Mouse (Mus musculus) lung, embryonic 15.5 days (tissue): ENCODE measurements at regions not wholly inside any gene's neighbourhood (a gene's known extent, or its start where the extent isn't known, plus 50 kb on each side); places are given as distances from the start of the nearest gene placed in this dataset.

ENCODE experiments used
- ATAC-seq: fragments of 200-750 bp; cut with Nextera tagmentation; 2 replicates; pipeline ENCODE4 v1.8.0; 2017; ENCODE audit warnings: moderate number of reproducible peaks, borderline replicate concordance; ENCODE audit not compliant: low FRiP score, low TSS enrichment; ENCODE audit errors: extremely low read depth
- H3K27ac ChIP-seq: fragments of 300-500 bp; sonication (generic); 2 replicates; pipeline ENCODE4 v1.5.1; 2015; ENCODE audit warnings: moderate library complexity, mild to moderate bottlenecking, inconsistent platforms
- H3K27me3 ChIP-seq: fragments of 300-500 bp; sonication (generic); 2 replicates; pipeline ENCODE4 v1.6.1; 2015; ENCODE audit warnings: inconsistent platforms
- H3K36me3 ChIP-seq: fragments of 300-500 bp; sonication (generic); 2 replicates; pipeline ENCODE4 v1.6.1; 2015; ENCODE audit warnings: inconsistent platforms
- H3K4me1 ChIP-seq: fragments of 300-500 bp; sonication (generic); 2 replicates; pipeline ENCODE4 v1.6.1; 2015; ENCODE audit warnings: inconsistent platforms
- H3K4me2 ChIP-seq: fragments of 300-500 bp; sonication (generic); 2 replicates; pipeline ENCODE4 v1.6.1; 2015; ENCODE audit warnings: inconsistent platforms, mild to moderate bottlenecking, moderate library complexity
- H3K4me3 ChIP-seq: fragments of 300-500 bp; sonication (generic); 2 replicates; pipeline ENCODE4 v1.5.1; 2015; ENCODE audit warnings: mild to moderate bottlenecking, inconsistent platforms
- H3K9ac ChIP-seq: fragments of 300-500 bp; sonication (generic); 2 replicates; pipeline ENCODE4 v1.6.1; 2015; ENCODE audit warnings: inconsistent platforms
- H3K9me3 ChIP-seq: fragments of 300-500 bp; sonication (generic); 2 replicates; pipeline ENCODE4 v1.6.1; 2016; ENCODE audit warnings: inconsistent platforms
- WGBS: fragments of 180-500 bp; shearing (Covaris S2); methylation state at CpG from one replicate; pipeline ENCODE4 v1.1.7; 2015; 5-methylcytosine and 5-hydroxymethylcytosine counted together

DNA sequence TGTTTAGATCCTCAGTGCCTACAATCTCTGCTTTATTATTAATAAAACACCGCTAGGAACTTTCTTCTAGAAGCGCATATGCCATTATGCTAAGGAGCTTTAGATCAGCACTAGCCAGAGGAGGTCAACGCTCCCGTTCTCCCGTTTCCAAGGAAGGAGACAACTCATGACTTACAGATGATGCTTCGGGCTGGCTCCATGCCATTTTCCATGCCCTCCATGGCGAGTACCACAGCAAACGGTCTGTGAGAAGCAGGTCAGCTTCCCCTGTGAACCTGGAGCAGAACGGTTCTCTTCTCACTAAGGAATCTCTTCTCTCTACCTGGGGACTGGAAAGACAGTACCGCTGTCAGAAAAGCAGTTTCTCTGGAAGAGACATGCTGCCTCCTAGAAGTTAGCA, 559.8 kb downstream of the Tox3 start:
- peaks cover 27% of the 10 kb centered on the region for H3K27me3 ChIP-seq
- WGBS = 65% methylated on average over 10 of the region's 10 CpGs

DNA sequence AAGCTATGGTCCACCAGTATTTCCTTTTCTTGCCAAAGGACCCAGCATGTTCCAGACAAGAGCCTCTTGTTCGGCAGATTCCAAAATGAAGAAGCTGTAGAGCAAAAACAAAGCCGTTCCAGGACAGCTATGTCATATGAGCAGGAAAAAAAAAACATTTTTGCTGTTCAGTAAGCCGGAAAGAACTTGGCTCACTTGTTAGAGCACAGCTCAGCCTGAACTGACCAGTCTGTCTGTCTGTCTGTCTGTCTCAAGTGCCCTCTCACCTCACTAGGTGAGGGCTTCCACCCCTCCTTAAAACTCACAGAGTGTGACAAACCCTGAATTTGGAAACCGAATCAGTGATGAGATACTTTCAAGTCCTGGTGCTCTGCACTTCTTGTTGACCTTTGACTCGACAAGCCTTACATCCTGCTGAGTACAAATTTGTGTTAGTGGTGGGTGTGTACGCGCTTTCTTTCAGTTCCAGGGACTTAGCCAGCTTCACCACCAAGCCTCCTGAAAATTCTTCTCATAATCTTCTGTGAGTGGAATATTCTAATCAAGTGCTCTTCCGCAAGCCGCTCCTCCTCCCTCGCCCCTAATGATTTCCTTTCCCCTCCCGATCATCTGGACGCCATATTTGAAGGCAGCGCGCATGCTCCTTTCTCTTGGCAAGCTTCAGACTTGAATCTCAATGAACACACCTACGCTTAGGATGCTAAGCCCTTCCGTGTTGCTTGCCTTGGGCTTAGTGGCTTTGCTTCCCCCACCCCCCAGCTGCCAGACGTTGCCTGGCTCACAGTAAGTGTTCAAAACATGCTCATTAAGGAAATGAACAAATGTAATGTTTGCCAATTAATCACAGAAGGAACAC, 560.9 kb downstream of the Tox3 start:
- Histone ChIP-seq H3K36me3 (no peaks in the 10 kb centered on the region), H3K4me3 (no peak overlapping the region), H3K27ac (no peak overlapping the region), H3K27me3 (peaks cover 31% of the 10 kb centered on the region), H3K4me2 (no peak overlapping the region), H3K9ac (no peak overlapping the region), H3K4me1 (no peaks in the 10 kb centered on the region), H3K9me3 (no peaks in the 10 kb centered on the region)
- WGBS = 56% methylated on average over 17 of the region's 17 CpGs
- no peak for ATAC-seq

More for the DNA sequence above, 559.8 kb downstream of the Tox3 start:
- no peak for ATAC-seq
- no peak overlapping the region for H3K4me2 ChIP-seq
- no peaks in the 10 kb centered on the region for H3K9me3 ChIP-seq
- no peak overlapping the region for H3K9ac ChIP-seq
- H3K4me3 ChIP-seq = no peak overlapping the region
- no peaks in the 10 kb centered on the region for H3K4me1 ChIP-seq
- H3K36me3 ChIP-seq = no peaks in the 10 kb centered on the region
- H3K27ac ChIP-seq = no peak overlapping the region

DNA sequence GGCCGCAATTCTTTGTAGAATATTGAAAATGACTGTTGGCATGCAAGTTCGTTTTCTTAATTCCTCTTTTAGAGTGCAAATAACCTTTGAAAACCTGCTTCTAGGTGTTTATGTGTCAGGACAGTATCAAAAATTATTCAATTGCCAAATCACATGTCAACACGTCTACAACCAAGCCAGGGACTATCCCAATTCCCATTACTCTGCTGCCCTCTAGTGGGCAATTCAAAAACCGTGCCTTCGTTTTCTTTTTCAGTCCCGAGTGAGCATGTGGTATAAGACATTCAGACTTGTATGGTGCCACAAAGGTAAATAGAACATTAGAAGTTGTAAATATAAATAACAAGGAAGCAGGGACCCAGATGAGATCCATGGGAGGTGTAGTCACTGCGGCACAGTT, 563.1 kb downstream of the Tox3 start:
- no peak overlapping the region for H3K9ac ChIP-seq
- no peaks in the 10 kb centered on the region for H3K9me3 ChIP-seq
- H3K4me1 ChIP-seq = no peaks in the 10 kb centered on the region
- H3K4me2 ChIP-seq = no peak overlapping the region
- 14% methylated on average over 7 of the region's 7 CpGs for WGBS
- ATAC-seq = peak; percentile 42; the same call in 1 of the 2 replicates
- peaks cover 31% of the 10 kb centered on the region for H3K27me3 ChIP-seq
- no peak overlapping the region for H3K4me3 ChIP-seq
- no peak overlapping the region for H3K27ac ChIP-seq
- no peaks in the 10 kb centered on the region for H3K36me3 ChIP-seq

DNA sequence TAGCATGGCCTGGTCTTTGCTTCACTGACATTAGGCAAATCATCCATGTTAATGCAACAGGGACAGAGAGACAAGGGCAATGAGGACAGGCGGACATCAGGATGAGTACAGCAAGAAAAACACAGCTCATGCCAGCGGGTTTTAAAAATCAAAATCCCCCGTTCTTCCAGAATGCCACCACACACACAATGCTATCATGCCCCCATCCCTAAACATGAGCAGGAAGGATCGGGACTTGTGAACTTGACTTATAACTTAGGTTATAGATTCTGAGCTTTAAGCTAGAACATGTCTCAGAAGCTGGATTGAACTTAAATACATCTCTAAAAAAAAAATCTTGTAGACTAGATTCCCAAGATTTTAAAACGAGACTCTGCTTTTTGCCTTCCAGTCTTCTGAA, 564.8 kb downstream of the Tox3 start:
- H3K27me3 ChIP-seq = peaks cover 31% of the 10 kb centered on the region
- no peak overlapping the region for H3K4me3 ChIP-seq
- no peaks in the 10 kb centered on the region for H3K4me1 ChIP-seq
- no peak for ATAC-seq
- H3K36me3 ChIP-seq = no peaks in the 10 kb centered on the region
- H3K4me2 ChIP-seq = no peak overlapping the region
- 73% methylated on average over 5 of the region's 5 CpGs for WGBS
- no peaks in the 10 kb centered on the region for H3K9me3 ChIP-seq
- H3K9ac ChIP-seq = no peak overlapping the region
- no peak overlapping the region for H3K27ac ChIP-seq

DNA sequence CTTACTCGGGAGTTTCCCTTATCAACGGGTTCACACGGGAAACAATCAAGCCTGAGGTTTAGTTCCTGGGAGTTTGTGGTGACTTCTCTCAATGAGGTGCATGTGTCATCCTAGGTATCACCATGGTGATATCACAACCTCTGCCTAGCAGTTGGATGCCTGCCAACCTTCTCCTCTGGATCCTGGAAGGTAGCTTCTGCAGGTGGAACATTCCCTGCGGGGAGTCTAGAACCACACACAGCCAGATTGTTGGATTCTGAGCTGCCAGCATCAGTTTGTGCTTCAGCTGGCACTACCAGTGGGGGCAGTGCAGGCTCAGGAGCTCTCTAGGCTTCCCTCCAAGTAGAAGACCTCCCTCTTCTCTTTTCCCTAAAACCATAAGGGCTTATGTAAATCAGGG, 581.8 kb downstream of the Tox3 start:
- Histone ChIP-seq H3K4me1 (no peaks in the 10 kb centered on the region), H3K27ac (no peak overlapping the region), H3K9ac (no peak overlapping the region), H3K36me3 (no peaks in the 10 kb centered on the region), H3K27me3 (no peaks in the 10 kb centered on the region), H3K4me3 (no peak overlapping the region), H3K4me2 (no peak overlapping the region), H3K9me3 (no peaks in the 10 kb centered on the region)
- ATAC-seq = no peak
- 46% methylated on average over 4 of the region's 4 CpGs for WGBS

DNA sequence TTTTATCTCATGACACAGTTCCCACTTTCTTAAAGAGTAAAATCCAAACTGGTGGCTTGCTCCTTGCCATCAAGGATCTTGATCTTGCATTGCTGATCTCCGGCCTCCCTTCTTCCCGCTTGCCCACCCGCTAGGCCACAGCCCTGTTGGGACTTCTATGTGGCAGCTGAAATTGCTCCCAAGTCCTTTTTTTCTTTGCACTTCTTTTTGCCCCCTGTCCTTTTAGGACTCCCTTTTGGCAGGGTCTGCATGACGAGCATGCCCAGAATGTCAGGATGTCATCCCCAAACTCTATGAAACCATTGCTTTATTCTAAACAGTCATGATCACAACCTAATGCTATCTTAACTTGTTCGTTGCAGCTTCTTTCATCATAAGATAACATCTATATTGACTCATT, 588.6 kb downstream of the Tox3 start:
- Histone ChIP-seq H3K4me2 (no peak overlapping the region), H3K9me3 (no peaks in the 10 kb centered on the region), H3K4me1 (no peaks in the 10 kb centered on the region), H3K27ac (no peak overlapping the region), H3K9ac (no peak overlapping the region), H3K36me3 (no peaks in the 10 kb centered on the region), H3K4me3 (no peak overlapping the region), H3K27me3 (no peaks in the 10 kb centered on the region)
- 75% methylated on average over 5 of the region's 5 CpGs for WGBS
- no peak for ATAC-seq

DNA sequence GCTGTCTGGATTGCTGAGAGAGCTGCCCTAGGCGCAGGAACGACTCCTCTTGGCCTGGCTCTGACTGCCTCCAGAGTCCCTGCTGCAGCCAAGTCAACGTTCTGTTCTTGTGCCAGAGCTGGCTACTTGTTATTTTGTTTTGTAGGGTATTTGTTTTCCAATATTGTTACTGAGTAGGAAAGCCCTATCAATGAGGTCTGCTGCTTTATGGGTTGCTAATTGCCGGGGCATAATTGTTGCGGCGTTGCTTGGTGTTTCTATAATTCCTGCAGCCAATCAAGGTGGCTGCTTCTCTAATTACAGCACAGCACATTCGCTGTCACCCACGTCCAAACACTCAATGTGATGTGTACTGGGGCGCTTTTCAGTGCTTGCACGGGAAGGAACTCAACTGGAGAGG, 589.4 kb downstream of the Tox3 start:
- Histone ChIP-seq H3K4me2 (no peak overlapping the region), H3K27ac (no peak overlapping the region), H3K36me3 (no peaks in the 10 kb centered on the region), H3K9ac (no peak overlapping the region), H3K27me3 (no peaks in the 10 kb centered on the region), H3K9me3 (no peaks in the 10 kb centered on the region), H3K4me3 (no peak overlapping the region), H3K4me1 (no peaks in the 10 kb centered on the region)
- ATAC-seq = no peak
- 59% methylated on average over 10 of the region's 10 CpGs for WGBS

DNA sequence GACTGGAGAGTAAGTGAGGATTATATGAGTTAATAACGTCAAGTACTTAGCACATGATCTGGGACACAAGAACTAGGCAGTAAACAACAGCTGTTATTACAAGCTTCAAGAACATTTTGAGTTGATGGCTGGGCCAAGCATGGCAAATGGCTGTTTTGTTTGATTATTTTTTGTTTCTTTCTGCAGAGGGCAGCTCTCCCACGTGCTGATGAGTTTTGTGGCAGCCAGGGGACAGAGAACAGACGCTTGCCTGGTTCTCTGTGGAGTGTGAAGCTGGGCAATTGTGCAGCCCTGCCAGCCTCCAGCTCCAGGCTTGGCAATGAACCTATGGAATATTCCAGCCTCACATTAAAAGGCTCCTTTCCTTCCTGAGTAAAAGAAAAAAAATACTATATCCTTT, 592.2 kb downstream of the Tox3 start:
- no peak overlapping the region for H3K4me2 ChIP-seq
- H3K4me1 ChIP-seq = no peaks in the 10 kb centered on the region
- H3K4me3 ChIP-seq = no peak overlapping the region
- no peaks in the 10 kb centered on the region for H3K9me3 ChIP-seq
- H3K9ac ChIP-seq = no peak overlapping the region
- WGBS = 43% methylated on average over 3 of the region's 3 CpGs
- H3K27ac ChIP-seq = no peak overlapping the region
- H3K36me3 ChIP-seq = no peaks in the 10 kb centered on the region
- ATAC-seq = no peak
- no peaks in the 10 kb centered on the region for H3K27me3 ChIP-seq

DNA sequence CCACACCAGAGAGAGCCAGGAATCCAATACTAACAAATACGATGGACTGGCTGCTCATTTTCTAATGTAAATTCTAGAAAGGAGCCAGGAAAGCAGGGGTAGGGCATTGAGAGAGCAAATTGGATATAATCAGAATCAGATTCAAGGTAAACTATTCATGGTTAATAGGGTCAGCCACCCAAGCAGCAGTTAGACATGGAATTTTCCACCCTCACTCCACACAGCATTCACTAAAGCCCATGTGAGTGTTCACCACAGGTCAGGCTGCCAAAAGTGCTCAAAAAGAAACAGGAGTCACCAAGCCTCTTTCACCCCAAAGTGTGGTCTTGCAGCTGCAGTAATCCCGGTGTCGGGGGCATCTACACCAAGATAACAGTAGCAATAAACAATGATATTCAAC, 596.9 kb downstream of the Tox3 start:
- Histone ChIP-seq H3K4me3 (no peak overlapping the region), H3K4me2 (no peak overlapping the region), H3K9ac (no peak overlapping the region), H3K36me3 (no peaks in the 10 kb centered on the region), H3K27me3 (no peaks in the 10 kb centered on the region), H3K9me3 (no peaks in the 10 kb centered on the region), H3K27ac (no peak overlapping the region), H3K4me1 (no peaks in the 10 kb centered on the region)
- ATAC-seq = no peak
- 62% methylated on average over 3 of the region's 3 CpGs for WGBS

DNA sequence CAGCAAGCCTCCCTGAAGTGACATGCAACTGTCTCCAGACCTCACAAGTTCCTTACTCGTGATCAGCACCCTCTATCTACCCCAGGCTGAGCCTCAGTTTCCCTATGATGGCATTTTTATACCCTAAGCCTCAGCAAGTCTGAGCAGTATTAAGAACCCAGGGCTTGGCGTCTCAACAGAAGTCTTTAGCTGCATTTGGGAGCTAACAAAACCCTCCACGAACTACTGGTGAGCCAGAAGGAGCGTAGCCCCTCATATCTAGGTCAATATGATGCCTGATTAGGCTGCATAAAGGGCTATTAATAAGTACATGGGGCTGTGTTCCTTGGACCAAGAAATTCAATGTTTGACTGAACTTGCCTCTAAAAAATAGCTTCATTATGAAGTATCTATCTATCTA, 600.4 kb downstream of the Tox3 start:
- no peak overlapping the region for H3K4me2 ChIP-seq
- H3K4me1 ChIP-seq = no peaks in the 10 kb centered on the region
- no peak overlapping the region for H3K4me3 ChIP-seq
- WGBS = 71% methylated on average over 4 of the region's 4 CpGs
- no peaks in the 10 kb centered on the region for H3K9me3 ChIP-seq
- no peaks in the 10 kb centered on the region for H3K27me3 ChIP-seq
- H3K9ac ChIP-seq = no peak overlapping the region
- H3K27ac ChIP-seq = no peak overlapping the region
- ATAC-seq = no peak
- H3K36me3 ChIP-seq = no peaks in the 10 kb centered on the region

DNA sequence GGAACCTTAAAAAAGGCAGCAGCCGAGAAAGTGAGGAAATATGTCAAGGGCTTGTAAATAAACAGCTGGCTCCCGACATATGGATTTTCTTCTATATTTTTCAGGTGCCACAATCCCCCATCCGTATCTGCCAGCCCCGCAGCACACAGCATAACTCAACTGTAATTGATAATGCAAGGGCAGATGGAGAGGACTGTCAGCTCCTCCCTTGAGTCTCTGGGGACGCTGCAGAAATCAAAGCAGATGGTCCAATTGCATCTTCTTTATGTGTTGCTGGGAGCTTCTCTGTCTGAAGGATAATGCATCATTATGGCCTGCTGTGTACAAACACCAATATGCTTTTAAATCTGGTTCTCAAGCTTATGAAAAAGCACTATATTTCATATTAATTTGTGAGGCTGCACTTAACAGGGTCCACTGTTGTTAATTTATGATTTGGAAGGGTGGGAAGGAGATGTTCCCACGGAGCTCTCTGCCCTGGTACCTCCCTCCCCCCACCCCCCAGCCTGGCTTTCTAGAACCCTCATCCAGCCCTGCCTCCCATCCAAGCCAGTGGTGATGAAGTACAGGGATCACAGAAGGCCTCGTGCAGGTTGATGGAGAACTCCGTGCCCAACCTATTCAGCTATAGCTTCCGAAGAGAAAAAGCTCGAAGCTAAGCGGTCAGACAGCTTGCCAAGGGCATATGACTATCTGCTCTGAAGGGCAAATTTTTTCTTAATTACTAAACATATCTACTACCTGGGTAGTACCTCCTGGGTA, 603.7 kb downstream of the Tox3 start:
- H3K27me3 ChIP-seq = no peaks in the 10 kb centered on the region
- H3K9me3 ChIP-seq = no peaks in the 10 kb centered on the region
- no peaks in the 10 kb centered on the region for H3K4me1 ChIP-seq
- WGBS = 64% methylated on average over 11 of the region's 11 CpGs
- H3K4me3 ChIP-seq = no peak overlapping the region
- H3K36me3 ChIP-seq = no peaks in the 10 kb centered on the region
- no peak overlapping the region for H3K27ac ChIP-seq
- H3K4me2 ChIP-seq = no peak overlapping the region
- no peak for ATAC-seq
- no peak overlapping the region for H3K9ac ChIP-seq

DNA sequence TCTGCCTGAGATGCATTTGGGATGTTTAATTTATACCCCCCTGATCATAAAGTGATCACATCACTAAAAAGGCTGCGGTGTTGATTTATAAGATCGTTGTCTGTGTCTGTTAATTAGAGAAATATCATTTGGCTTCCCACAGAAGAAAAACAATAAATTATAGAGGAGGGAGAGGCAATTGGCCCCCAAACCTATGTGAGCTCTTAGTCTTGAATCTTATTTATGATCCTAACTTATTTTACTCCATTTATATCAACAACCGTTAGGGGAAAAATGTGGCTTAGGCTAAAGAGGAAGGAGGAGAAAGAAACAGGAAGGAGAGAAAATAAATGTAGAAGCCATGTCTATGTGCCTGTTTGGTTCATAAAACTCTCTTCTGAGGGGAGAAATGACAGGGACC, 609.5 kb downstream of the Tox3 start:
- H3K27ac ChIP-seq = no peak overlapping the region
- no peak overlapping the region for H3K4me3 ChIP-seq
- H3K36me3 ChIP-seq = no peaks in the 10 kb centered on the region
- no peaks in the 10 kb centered on the region for H3K27me3 ChIP-seq
- no peaks in the 10 kb centered on the region for H3K4me1 ChIP-seq
- H3K9me3 ChIP-seq = no peaks in the 10 kb centered on the region
- no peak overlapping the region for H3K9ac ChIP-seq
- WGBS = 83% methylated on average over 3 of the region's 3 CpGs
- no peak for ATAC-seq
- no peak overlapping the region for H3K4me2 ChIP-seq
